Mouse (Mus musculus): Measurements from ENCODE around the gene Hopx. TPM values are rescaled to one million over a fixed set of nuclear protein-coding genes. Genes with fewer than 3 reads are reported as not detected.
A peak's percentile ranks its signal among the peaks of the same experiment; 100 is the strongest.

Gene Hopx
- polyA plus RNA-seq, 1 experiment from 2014 or later = 26.6 TPM

GRCm38 (mm10) chr5:77113773-77114172 lies 1.1 kb downstream of the Hopx start:
- 0 out of 2 replicates have a peak overlapping the region, but pooled peaks have one; percentile 35 for H3K27ac ChIP-seq (replicated peaks)
- peak overlapping the region; percentile 6; the same call in 1 of the 2 replicates for H3K4me2 ChIP-seq (replicated peaks; ENCODE audit: low read depth)
- H3K9me3 ChIP-seq (ENCODE audit: control insufficient read depth, low read length) = no peaks in the 10 kb centered on the region
- DNase-seq (ENCODE audit: low spot score) (no peak), ATAC-seq (ENCODE audit: low FRiP score, low TSS enrichment) (no peak)
- no peak overlapping the region for H3K4me3 ChIP-seq (ENCODE audit: low read depth, low read length)
- no peaks in the 10 kb centered on the region; the same call in 1 of the 2 replicates for H3K4me1 ChIP-seq (replicated peaks; ENCODE audit: control insufficient read depth, insufficient read depth)
- no peaks in the 10 kb centered on the region for H3K27me3 ChIP-seq (ENCODE audit: control insufficient read depth, insufficient read depth, low read length)
- peak overlapping the region; percentile 19 for H3K9ac ChIP-seq (ENCODE audit: low read length)
- TF ChIP-seq CTCF (IDR thresholded peaks at IDR 0.05; ENCODE audit: low read depth) = no peak
- TF ChIP-seq EP300 (optimal IDR thresholded peaks at IDR 0.05) = no peak
- no peaks in the 10 kb centered on the region for H3K36me3 ChIP-seq (ENCODE audit: control insufficient read depth, insufficient read depth, low read length)
- WGBS = 75% methylated on average over 3 of the region's 3 CpGs

- no peaks in the 10 kb centered on the region; the same call in 1 of the 2 replicates for H3K4me1 ChIP-seq (replicated peaks; ENCODE audit: control insufficient read depth, insufficient read depth)
- no peaks in the 10 kb centered on the region for H3K36me3 ChIP-seq (ENCODE audit: control insufficient read depth, insufficient read depth, low read length)
- H3K4me3 ChIP-seq (ENCODE audit: low read depth, low read length) = no peak overlapping the region
- no peaks in the 10 kb centered on the region for H3K27me3 ChIP-seq (ENCODE audit: control insufficient read depth, insufficient read depth, low read length)
- no peak for TF ChIP-seq EP300 (optimal IDR thresholded peaks at IDR 0.05)
- TF ChIP-seq CTCF (IDR thresholded peaks at IDR 0.05; ENCODE audit: low read depth) = no peak
- no peaks in the 10 kb centered on the region for H3K9me3 ChIP-seq (ENCODE audit: control insufficient read depth, low read length)
- no peak overlapping the region for H3K4me2 ChIP-seq (replicated peaks; ENCODE audit: low read depth)
- H3K9ac ChIP-seq (ENCODE audit: low read length) = no peak overlapping the region
- DNase-seq (ENCODE audit: low spot score) (no peak), ATAC-seq (ENCODE audit: low FRiP score, low TSS enrichment) (no peak)
- WGBS = 70% methylated on average over 2 of the region's 2 CpGs
- H3K27ac ChIP-seq (replicated peaks) = no peak overlapping the region
Observed at GRCm38 (mm10) chr5:77112066-77112465, 2.9 kb downstream of the Hopx start.

- TF ChIP-seq CTCF (IDR thresholded peaks at IDR 0.05; ENCODE audit: low read depth) = no peak
- peak; percentile 24 for TF ChIP-seq EP300 (optimal IDR thresholded peaks at IDR 0.05)
- ATAC-seq (ENCODE audit: low FRiP score, low TSS enrichment) (no peak), DNase-seq (ENCODE audit: low spot score) (no peak)
- H3K27me3 ChIP-seq (ENCODE audit: control insufficient read depth, insufficient read depth, low read length) = no peaks in the 10 kb centered on the region
- no peak overlapping the region for H3K27ac ChIP-seq (replicated peaks)
- no peaks in the 10 kb centered on the region for H3K4me1 ChIP-seq (replicated peaks; ENCODE audit: control insufficient read depth, insufficient read depth)
- no peaks in the 10 kb centered on the region for H3K36me3 ChIP-seq (ENCODE audit: control insufficient read depth, insufficient read depth, low read length)
- 27% methylated on average over 2 of the region's 2 CpGs for WGBS
- H3K9ac ChIP-seq (ENCODE audit: low read length) = no peak overlapping the region
- no peaks in the 10 kb centered on the region for H3K9me3 ChIP-seq (ENCODE audit: control insufficient read depth, low read length)
- no peak overlapping the region for H3K4me3 ChIP-seq (ENCODE audit: low read depth, low read length)
- no peak overlapping the region; the same call in 1 of the 2 replicates for H3K4me2 ChIP-seq (replicated peaks; ENCODE audit: low read depth)
Observed at GRCm38 (mm10) chr5:77109814-77110213, 5.1 kb downstream of the Hopx start.

- H3K4me2 ChIP-seq (replicated peaks; ENCODE audit: low read depth) = no peak overlapping the region
- H3K4me1 ChIP-seq (replicated peaks; ENCODE audit: control insufficient read depth, insufficient read depth) = no peaks in the 10 kb centered on the region
- H3K36me3 ChIP-seq (ENCODE audit: control insufficient read depth, insufficient read depth, low read length) = no peaks in the 10 kb centered on the region
- 85% methylated on average over 6 of the region's 6 CpGs for WGBS
- H3K27me3 ChIP-seq (ENCODE audit: control insufficient read depth, insufficient read depth, low read length) = no peaks in the 10 kb centered on the region
- DNase-seq (ENCODE audit: low spot score) (no peak), ATAC-seq (ENCODE audit: low FRiP score, low TSS enrichment) (no peak)
- H3K27ac ChIP-seq (replicated peaks) = no peak overlapping the region
- TF ChIP-seq CTCF (IDR thresholded peaks at IDR 0.05; ENCODE audit: low read depth) = no peak
- TF ChIP-seq EP300 (optimal IDR thresholded peaks at IDR 0.05) = no peak
- no peak overlapping the region for H3K9ac ChIP-seq (ENCODE audit: low read length)
- H3K9me3 ChIP-seq (ENCODE audit: control insufficient read depth, low read length) = no peaks in the 10 kb centered on the region
- no peak overlapping the region for H3K4me3 ChIP-seq (ENCODE audit: low read depth, low read length)
Observed at GRCm38 (mm10) chr5:77108806-77109205, 6.1 kb downstream of the Hopx start.

- WGBS = 88% methylated on average over 11 of the region's 11 CpGs
- Histone ChIP-seq H3K27me3 (ENCODE audit: control insufficient read depth, insufficient read depth, low read length) (no peaks in the 10 kb centered on the region), H3K4me1 (replicated peaks; ENCODE audit: control insufficient read depth, insufficient read depth) (no peaks in the 10 kb centered on the region), H3K4me2 (replicated peaks; ENCODE audit: low read depth) (no peak overlapping the region), H3K9me3 (ENCODE audit: control insufficient read depth, low read length) (no peaks in the 10 kb centered on the region), H3K4me3 (ENCODE audit: low read depth, low read length) (no peak overlapping the region), H3K9ac (ENCODE audit: low read length) (no peak overlapping the region), H3K27ac (replicated peaks) (no peak overlapping the region), H3K36me3 (ENCODE audit: control insufficient read depth, insufficient read depth, low read length) (no peaks in the 10 kb centered on the region)
- TF ChIP-seq CTCF (IDR thresholded peaks at IDR 0.05; ENCODE audit: low read depth) = no peak
- no peak for TF ChIP-seq EP300 (optimal IDR thresholded peaks at IDR 0.05)
- ATAC-seq (ENCODE audit: low FRiP score, low TSS enrichment) = no peak
- no peak for DNase-seq (ENCODE audit: low spot score)
Observed at GRCm38 (mm10) chr5:77107146-77107822, 7.6 kb downstream of the Hopx start.

Data from stomach, postnatal 0 days (tissue).